Mouse (Mus musculus) spleen, adult 2 months (tissue): Measurements from ENCODE around the gene Tars. TPM values are rescaled to one million over a fixed set of nuclear protein-coding genes. Genes with fewer than 3 reads are reported as not detected.

Experiments
- DNase-seq, 2 experiments: peaks; one replicate each; pipeline versions ENCODE4 v3.0.0 to v3.0.0-alpha.2; 2012 to 2021; ENCODE audit warnings: low spot score in 2 of 2, low read depth in 1 of 2
- H3K27ac ChIP-seq: fragments of 200-500 bp; 2 replicates; pipeline ENCODE4 v1.5.1; 2012; ENCODE audit warnings: low read length, inconsistent platforms; ENCODE audit not compliant: insufficient read depth
- H3K27me3 ChIP-seq: fragments of 200-500 bp; 2 replicates; pipeline ENCODE4 v1.6.1; 2012; ENCODE audit warnings: mild to moderate bottlenecking, moderate library complexity, low read length, inconsistent platforms; ENCODE audit not compliant: control insufficient read depth, insufficient read depth
- H3K36me3 ChIP-seq: fragments of 200-500 bp; 2 replicates; pipeline ENCODE4 v1.6.1; 2012; ENCODE audit warnings: mild to moderate bottlenecking, low read length, inconsistent platforms; ENCODE audit not compliant: control insufficient read depth, insufficient read depth
- H3K4me1 ChIP-seq: fragments of 200-500 bp; 2 replicates; pipeline ENCODE4 v1.6.1; 2011; ENCODE audit warnings: inconsistent platforms; ENCODE audit not compliant: control insufficient read depth, insufficient read depth, insufficient read length
- H3K4me3 ChIP-seq: fragments of 200-500 bp; 2 replicates; pipeline ENCODE4 v1.5.1; 2011; ENCODE audit warnings: mild to moderate bottlenecking, inconsistent platforms; ENCODE audit not compliant: insufficient read depth, insufficient read length; ENCODE audit errors: extremely low read depth
- CTCF ChIP-seq: fragments of 200-500 bp; IDR thresholded peaks from 2 replicates; pipeline ENCODE4 v1.5.1; 2011; ENCODE audit warnings: mild to moderate bottlenecking, inconsistent platforms; ENCODE audit not compliant: insufficient read depth, insufficient read length, insufficient replicate concordance; ENCODE audit errors: extremely low read depth
- POLR2A ChIP-seq: fragments of 200-500 bp; IDR thresholded peaks from 2 replicates; pipeline ENCODE4 v1.6.1; 2011; ENCODE audit warnings: low read depth, low read length, inconsistent platforms
- WGBS: fragments of 180-500 bp; shearing (Covaris S2); methylation state at CpG from one replicate; pipeline ENCODE4 v1.1.7; 2018; 5-methylcytosine and 5-hydroxymethylcytosine counted together
- polyA plus RNA-seq: library from polyadenylated mRNA; depleted of rRNA; stranded (reverse); fragments of >200 nt; gene quantifications from 2 replicates; pipeline ENCODE4 v1.2.3, GENCODE M21; 2012

Gene Tars
- polyA plus RNA-seq, 1 experiment, result 7.1 TPM

DNA sequence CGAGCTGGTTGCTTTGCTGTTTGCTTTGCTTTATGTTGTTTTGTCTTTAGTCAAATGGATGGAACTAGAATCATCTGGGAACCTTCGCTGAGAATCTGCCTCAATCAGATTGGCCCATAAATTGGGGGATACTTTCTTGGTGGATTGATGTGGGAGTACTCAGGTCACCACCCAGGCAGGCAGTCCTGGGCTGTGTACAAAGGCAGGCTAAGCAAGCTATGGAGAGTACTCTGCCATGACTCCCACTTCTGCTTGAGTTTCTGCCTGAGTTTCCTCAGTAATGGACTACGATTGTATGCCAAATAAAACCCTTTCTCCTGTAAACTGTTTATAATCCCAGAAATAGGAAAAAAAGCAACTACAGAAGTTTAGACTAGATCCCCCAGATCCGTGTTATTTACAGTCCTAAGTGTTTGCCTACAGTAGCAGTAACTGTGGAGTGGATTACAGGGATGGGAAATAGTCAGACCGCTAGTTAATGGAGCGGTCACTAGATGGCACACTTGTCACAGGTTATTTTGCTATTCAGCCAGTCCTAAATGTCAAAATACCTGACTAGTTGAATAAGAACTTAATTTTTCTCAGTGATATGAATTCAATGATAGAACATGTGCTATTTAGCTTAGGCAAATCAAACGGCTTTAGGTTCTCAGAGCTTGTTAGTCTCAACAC is 8.8 kb upstream of the Tars start:
- WGBS, result 40% methylated on average over 7 of the region's 7 CpGs
- no peak overlapping the region for H3K27ac ChIP-seq
- no peaks in the 10 kb centered on the region for H3K4me1 ChIP-seq
- peak in 1 of 2 experiments; percentile 14 for DNase-seq
- no peaks in the 10 kb centered on the region for H3K36me3 ChIP-seq
- TF ChIP-seq POLR2A (no peak), CTCF (peak; percentile 3; the same call in 1 of the 2 replicates)
- H3K27me3 ChIP-seq, result no peaks in the 10 kb centered on the region
- no peak overlapping the region for H3K4me3 ChIP-seq

DNA sequence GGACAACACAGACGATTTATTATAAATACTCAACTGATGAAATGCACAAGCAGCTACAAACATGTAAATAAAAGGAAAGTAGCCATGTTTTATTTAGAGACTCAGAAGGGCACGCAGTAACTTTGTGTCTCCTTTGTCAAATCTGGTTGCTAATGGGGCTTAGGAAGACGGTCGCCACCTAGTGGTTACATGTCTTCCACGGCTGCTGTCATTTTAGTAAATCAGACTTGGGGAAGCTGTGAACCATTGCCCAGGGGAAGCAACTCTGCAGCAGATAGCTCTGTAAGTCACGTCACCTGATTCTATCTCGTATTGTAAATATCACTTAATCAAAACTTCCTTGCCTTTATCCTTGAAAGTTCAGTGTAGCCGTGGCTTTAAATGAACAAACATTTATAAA is 7.9 kb upstream of the Tars start:
- Histone ChIP-seq H3K4me3 (no peak overlapping the region), H3K27me3 (no peaks in the 10 kb centered on the region), H3K36me3 (no peaks in the 10 kb centered on the region), H3K4me1 (no peaks in the 10 kb centered on the region), H3K27ac (no peak overlapping the region)
- no peak for TF ChIP-seq POLR2A
- peak; percentile 44; the same call in 1 of the 2 replicates for TF ChIP-seq CTCF
- WGBS, result 6% methylated on average over 8 of the region's 8 CpGs
- peak; percentile 54 to 68 for DNase-seq

- WGBS, result 51% methylated on average over 9 of the region's 9 CpGs
- Histone ChIP-seq H3K27me3 (no peaks in the 10 kb centered on the region), H3K36me3 (no peaks in the 10 kb centered on the region), H3K27ac (no peak overlapping the region), H3K4me3 (no peak overlapping the region), H3K4me1 (no peaks in the 10 kb centered on the region)
- TF ChIP-seq CTCF, result no peak
- TF ChIP-seq POLR2A, result no peak
- peak in 1 of 2 experiments; percentile 2 for DNase-seq
Measured at GRCm38 (mm10) chr15:11406769-11407168, 7.3 kb upstream of the Tars start.

GRCm38 (mm10) chr15:11398676-11399350 is 652 bp downstream of the Tars start:
- TF ChIP-seq CTCF, result no peak
- TF ChIP-seq POLR2A, result no peak
- Histone ChIP-seq H3K4me3 (peak overlapping the region; percentile 92), H3K27me3 (no peaks in the 10 kb centered on the region), H3K27ac (no peak overlapping the region), H3K36me3 (peaks cover 5% of the 10 kb centered on the region), H3K4me1 (no peaks in the 10 kb centered on the region)
- no peak for DNase-seq
- 1% methylated on average over 10 of the region's 10 CpGs for WGBS

- WGBS, result 93% methylated on average over 6 of the region's 6 CpGs
- no peaks in the 10 kb centered on the region for H3K4me1 ChIP-seq
Measured at GRCm38 (mm10) chr15:11396421-11396820, 3.0 kb downstream of the Tars start.

DNA sequence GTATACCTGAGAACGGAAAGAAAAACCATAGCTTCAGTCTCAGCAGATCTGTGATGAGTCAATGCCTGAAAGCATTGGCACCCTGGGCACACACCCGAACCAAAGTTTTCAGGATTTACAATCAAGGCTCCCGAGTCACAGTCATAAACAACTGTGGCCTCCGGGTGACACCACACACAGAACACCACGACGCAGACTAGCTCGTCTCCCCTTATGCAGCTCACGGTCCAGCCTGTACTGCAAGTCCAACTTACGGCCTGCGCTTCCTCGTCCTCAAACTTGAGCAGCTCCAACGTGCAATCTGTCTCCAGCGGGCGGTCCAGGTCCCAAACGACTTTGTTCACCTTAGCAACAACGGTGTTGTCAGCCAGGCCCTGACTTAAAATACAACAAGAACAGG is 6.6 kb downstream of the Tars start:
- WGBS, result 96% methylated on average over 16 of the region's 16 CpGs
- no peaks in the 10 kb centered on the region for H3K4me1 ChIP-seq
- no peak for DNase-seq
- H3K27ac ChIP-seq, result no peak overlapping the region
- TF ChIP-seq POLR2A, result no peak
- TF ChIP-seq CTCF, result no peak
- H3K27me3 ChIP-seq, result no peaks in the 10 kb centered on the region
- H3K4me3 ChIP-seq, result no peak overlapping the region
- H3K36me3 ChIP-seq, result peaks cover 50% of the 10 kb centered on the region

More at GRCm38 (mm10) chr15:11396421-11396820, 3.0 kb downstream of the Tars start:
- H3K27ac ChIP-seq, result no peak overlapping the region
- DNase-seq, result no peak
- H3K36me3 ChIP-seq, result peaks cover 23% of the 10 kb centered on the region
- H3K4me3 ChIP-seq, result no peak overlapping the region
- TF ChIP-seq CTCF (no peak), POLR2A (no peak)
- H3K27me3 ChIP-seq, result no peaks in the 10 kb centered on the region

DNA sequence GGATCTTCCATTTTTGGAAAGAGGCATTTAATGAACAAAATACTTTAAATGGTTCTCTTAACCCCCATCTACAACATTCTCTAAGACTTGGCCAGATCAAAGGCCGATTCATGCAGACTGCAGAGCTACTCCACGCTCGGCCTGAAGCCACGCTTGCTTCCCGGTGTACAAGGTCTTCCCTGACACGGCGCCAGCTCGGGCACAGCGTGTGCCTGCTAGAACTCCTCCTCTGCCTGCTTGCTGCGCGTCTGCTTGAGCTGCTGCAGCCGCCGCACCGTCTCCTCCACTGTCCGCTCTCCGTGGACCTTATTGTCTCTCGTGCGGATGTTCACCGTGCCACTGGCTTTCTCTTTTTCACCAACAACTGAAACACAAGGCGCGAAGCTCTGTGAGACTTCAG is 15.7 kb downstream of the Tars start:
- Histone ChIP-seq H3K4me1 (no peaks in the 10 kb centered on the region), H3K27me3 (no peaks in the 10 kb centered on the region), H3K27ac (no peak overlapping the region), H3K36me3 (peaks cover 41% of the 10 kb centered on the region), H3K4me3 (no peak overlapping the region)
- WGBS, result 97% methylated on average over 21 of the region's 21 CpGs
- DNase-seq, result no peak
- TF ChIP-seq POLR2A (no peak), CTCF (no peak)
